Mouse (Mus musculus) stomach, postnatal 0 days (tissue): ENCODE measurements around the gene Trim2.

Experiments
- CTCF ChIP-seq: IDR thresholded peaks from 2 replicates; pipeline ENCODE4 v1.5.1; 2016; ENCODE audit warnings: antibody characterized with exemption, low read depth, mild to moderate bottlenecking, moderate library complexity
- EP300 ChIP-seq: optimal IDR thresholded peaks from 2 replicates; pipeline ENCODE3; 2016; ENCODE audit warnings: antibody characterized with exemption

DNA sequence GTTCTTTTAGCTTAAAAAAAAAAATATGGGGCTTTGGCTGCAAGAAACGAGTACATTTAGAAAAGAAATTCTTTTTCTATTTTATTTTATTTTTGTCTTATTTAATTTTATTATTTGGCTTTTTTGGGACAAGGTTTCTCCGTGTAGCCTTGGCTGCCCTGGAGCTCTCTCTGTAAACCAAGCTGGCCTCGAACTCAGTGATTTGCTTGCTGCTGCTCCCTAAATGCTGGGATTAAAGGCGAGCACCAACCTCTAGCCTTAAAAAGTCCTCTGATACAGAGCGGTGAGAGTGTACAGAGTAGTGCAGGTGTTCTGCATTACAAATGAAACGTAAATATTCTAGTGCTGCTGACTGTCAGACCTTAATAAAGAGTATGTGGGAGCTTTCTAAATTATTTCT is 150.6 kb downstream of the Trim2 start:
- TF ChIP-seq EP300: no peak
- no peak for TF ChIP-seq CTCF
